Mouse (Mus musculus) neural tube, embryonic 14.5 days (tissue): ENCODE measurements around the gene 0610030E20Rik. TPM values are rescaled to one million over a fixed set of nuclear protein-coding genes. Genes with fewer than 3 reads are reported as not detected.

Source experiments
- ATAC-seq: fragments of 200-750 bp; cut with Nextera tagmentation; 2 replicates; pipeline ENCODE4 v1.8.0; 2017; ENCODE audit warnings: low read depth, mild to moderate bottlenecking, moderate TSS enrichment, moderate library complexity
- H3K27ac ChIP-seq: fragments of 300-500 bp; sonication (generic); 2 replicates; pipeline ENCODE4 v1.5.1; 2014; ENCODE audit warnings: low read depth, mild to moderate bottlenecking, control low read depth, low read length, moderate library complexity, mixed read lengths
- H3K27me3 ChIP-seq: fragments of 300-500 bp; sonication (generic); 2 replicates; pipeline ENCODE4 v1.6.1; 2014; ENCODE audit warnings: low read length; ENCODE audit not compliant: control insufficient read depth, insufficient read depth
- H3K36me3 ChIP-seq: fragments of 300-500 bp; sonication (generic); 2 replicates; pipeline ENCODE4 v1.6.1; 2014; ENCODE audit warnings: low read length, mixed read lengths; ENCODE audit not compliant: control insufficient read depth, insufficient read depth
- H3K4me1 ChIP-seq: fragments of 300-500 bp; sonication (generic); 2 replicates; pipeline ENCODE4 v1.6.1; 2014; ENCODE audit warnings: low read length; ENCODE audit not compliant: control insufficient read depth, insufficient read depth
- H3K4me2 ChIP-seq: fragments of 300-500 bp; sonication (generic); 2 replicates; pipeline ENCODE4 v1.6.1; 2014; ENCODE audit warnings: mild to moderate bottlenecking, low read depth, low read length, control low read depth
- H3K4me3 ChIP-seq: fragments of 300-500 bp; sonication (generic); 2 replicates; pipeline ENCODE4 v1.5.1; 2014; ENCODE audit warnings: low read depth, low read length, control low read depth, mixed read lengths
- H3K9ac ChIP-seq: fragments of 300-500 bp; sonication (generic); replicated peaks from 2 replicates; pipeline ENCODE4 v1.6.1; 2014; ENCODE audit warnings: low read depth, mild to moderate bottlenecking, control low read depth, low read length, mixed read lengths
- H3K9me3 ChIP-seq: fragments of 300-500 bp; sonication (generic); 2 replicates; pipeline ENCODE4 v1.6.1; 2016; ENCODE audit warnings: low read length; ENCODE audit not compliant: control insufficient read depth
- WGBS: fragments of 180-500 bp; shearing (Covaris S2); extraction: QIAGEN DNeasy Blood & Tissue Kit; methylation state at CpG from one replicate; pipeline ENCODE4 v1.1.7; 2014; 5-methylcytosine and 5-hydroxymethylcytosine counted together
- polyA plus RNA-seq: library from polyadenylated mRNA; unstranded; fragments of >200 nt; fragmentation: Nextera tagmentation; extraction: Ambion mirVana; gene quantifications from 2 replicates; pipeline ENCODE4 v1.2.1, GENCODE M21; 2014

Gene 0610030E20Rik
- 15.8 and 15.9 TPM in 2 replicates for polyA plus RNA-seq

GRCm38 (mm10) chr6:72347166-72347941 lies at the start of gene 0610030E20Rik:
TSS of gene 0610030E20Rik (plus strand) at chr6:72347317.
- Histone ChIP-seq H3K9me3 (no peaks in the 10 kb centered on the region), H3K36me3 (peaks cover 7% of the 10 kb centered on the region; the same call in 1 of the 2 replicates), H3K27me3 (peaks cover 3% of the 10 kb centered on the region), H3K9ac (peak within 1 kb of the TSS; percentile 93), H3K27ac (peak within 1 kb of the TSS; percentile 87), H3K4me1 (peaks cover 19% of the 10 kb centered on the region), H3K4me3 (peak within 1 kb of the TSS; percentile 81), H3K4me2 (peak within 1 kb of the TSS; percentile 86)
- ATAC-seq: peak; percentile 72
- under 1% methylated on average over 72 of the region's 72 CpGs for WGBS

GRCm38 (mm10) chr6:72297825-72298224 lies 49.3 kb upstream of the 0610030E20Rik start:
- Histone ChIP-seq H3K27ac (no peak overlapping the region), H3K9me3 (no peaks in the 10 kb centered on the region), H3K4me2 (no peak overlapping the region), H3K4me3 (no peak overlapping the region), H3K27me3 (no peaks in the 10 kb centered on the region), H3K4me1 (no peaks in the 10 kb centered on the region), H3K9ac (no peak overlapping the region), H3K36me3 (no peaks in the 10 kb centered on the region)
- ATAC-seq: no peak
- 84% methylated on average over 3 of the region's 3 CpGs for WGBS

- ATAC-seq: no peak
- Histone ChIP-seq H3K4me2 (no peak overlapping the region), H3K27me3 (no peaks in the 10 kb centered on the region), H3K4me3 (no peak overlapping the region), H3K4me1 (no peaks in the 10 kb centered on the region), H3K9me3 (no peaks in the 10 kb centered on the region), H3K9ac (no peak overlapping the region), H3K27ac (no peak overlapping the region), H3K36me3 (no peaks in the 10 kb centered on the region)
- 85% methylated on average over 11 of the region's 11 CpGs for WGBS
Observed at GRCm38 (mm10) chr6:72302349-72302925, 44.7 kb upstream of the 0610030E20Rik start.

GRCm38 (mm10) chr6:72303510-72303909 lies 43.6 kb upstream of the 0610030E20Rik start:
- Histone ChIP-seq H3K4me1 (no peaks in the 10 kb centered on the region), H3K4me2 (no peak overlapping the region), H3K36me3 (no peaks in the 10 kb centered on the region), H3K4me3 (no peak overlapping the region), H3K27me3 (no peaks in the 10 kb centered on the region), H3K9ac (no peak overlapping the region), H3K27ac (no peak overlapping the region), H3K9me3 (no peaks in the 10 kb centered on the region)
- 55% methylated on average over 9 of the region's 9 CpGs for WGBS
- no peak for ATAC-seq

GRCm38 (mm10) chr6:72312198-72312597 lies 34.9 kb upstream of the 0610030E20Rik start:
- Histone ChIP-seq H3K4me3 (no peak overlapping the region), H3K4me2 (no peak overlapping the region), H3K4me1 (no peaks in the 10 kb centered on the region), H3K27me3 (no peaks in the 10 kb centered on the region), H3K27ac (no peak overlapping the region), H3K36me3 (peaks cover 6% of the 10 kb centered on the region; the same call in 1 of the 2 replicates), H3K9ac (no peak overlapping the region), H3K9me3 (no peaks in the 10 kb centered on the region)
- ATAC-seq: no peak
- 96% methylated on average over 3 of the region's 3 CpGs for WGBS

GRCm38 (mm10) chr6:72313124-72313867 lies 33.8 kb upstream of the 0610030E20Rik start:
- H3K9ac ChIP-seq: no peak overlapping the region
- no peak overlapping the region for H3K4me3 ChIP-seq
- no peaks in the 10 kb centered on the region for H3K4me1 ChIP-seq
- H3K36me3 ChIP-seq: peaks cover 12% of the 10 kb centered on the region
- 87% methylated on average over 11 of the region's 11 CpGs for WGBS
- H3K4me2 ChIP-seq: no peak overlapping the region
- H3K27ac ChIP-seq: no peak overlapping the region
- no peak for ATAC-seq
- no peaks in the 10 kb centered on the region for H3K9me3 ChIP-seq
- no peaks in the 10 kb centered on the region for H3K27me3 ChIP-seq

GRCm38 (mm10) chr6:72315384-72315783 lies 31.7 kb upstream of the 0610030E20Rik start:
- no peaks in the 10 kb centered on the region for H3K9me3 ChIP-seq
- H3K36me3 ChIP-seq: peaks cover 32% of the 10 kb centered on the region
- 86% methylated on average over 2 of the region's 2 CpGs for WGBS
- H3K27ac ChIP-seq: no peak overlapping the region
- no peak overlapping the region for H3K9ac ChIP-seq
- H3K27me3 ChIP-seq: no peaks in the 10 kb centered on the region
- no peak for ATAC-seq
- H3K4me1 ChIP-seq: no peaks in the 10 kb centered on the region
- no peak overlapping the region for H3K4me3 ChIP-seq
- H3K4me2 ChIP-seq: no peak overlapping the region

- no peak overlapping the region for H3K4me3 ChIP-seq
- WGBS: 96% methylated on average over 1 of the region's 1 CpGs
- no peaks in the 10 kb centered on the region for H3K27me3 ChIP-seq
- H3K4me2 ChIP-seq: no peak overlapping the region
- H3K27ac ChIP-seq: no peak overlapping the region
- peaks cover 39% of the 10 kb centered on the region for H3K36me3 ChIP-seq
- no peak for ATAC-seq
- no peak overlapping the region for H3K9ac ChIP-seq
- H3K4me1 ChIP-seq: no peaks in the 10 kb centered on the region
- H3K9me3 ChIP-seq: no peaks in the 10 kb centered on the region
Observed at GRCm38 (mm10) chr6:72316044-72316443, 31.1 kb upstream of the 0610030E20Rik start.

GRCm38 (mm10) chr6:72318440-72318839 lies 28.7 kb upstream of the 0610030E20Rik start:
- Histone ChIP-seq H3K27ac (no peak overlapping the region), H3K4me2 (no peak overlapping the region), H3K9ac (no peak overlapping the region), H3K4me3 (no peak overlapping the region), H3K9me3 (no peaks in the 10 kb centered on the region), H3K36me3 (peaks cover 47% of the 10 kb centered on the region), H3K4me1 (no peaks in the 10 kb centered on the region), H3K27me3 (no peaks in the 10 kb centered on the region)
- no peak for ATAC-seq
- WGBS: 86% methylated on average over 5 of the region's 5 CpGs
